Mouse (Mus musculus): Measurements from ENCODE around the gene 1700019N19Rik. TPM values are rescaled to one million over a fixed set of nuclear protein-coding genes. Genes with fewer than 3 reads are reported as not detected.

Gene 1700019N19Rik
- total RNA-seq, 2 experiments from 2014 or later = 0.84 TPM; not detected in 1

Other genes starting within 250 kb of the 1700019N19Rik start
- gene Pnlip, start 142.0 kb downstream of the 1700019N19Rik start, total RNA-seq (2021) = 1 to 10 TPM; 1.2 to 2.7 TPM
- not detected for gene Pnliprp1, start 65.6 kb downstream of the 1700019N19Rik start, total RNA-seq (2021)
- gene Pnliprp2, start 34.7 kb downstream of the 1700019N19Rik start, total RNA-seq (2021) = not detected
- 1 to 10 TPM; 1.6 to 2.3 TPM for gene Eno4, start 149.0 kb upstream of the 1700019N19Rik start, total RNA-seq (2021)
- 100 to 1,000 TPM; 195 to 201 TPM for gene Hspa12a, start 149.2 kb upstream of the 1700019N19Rik start, total RNA-seq (2021)

All from left cerebral cortex, adult 18-20 months (tissue).